Mouse (Mus musculus) megakaryocyte, embryonic 14.5 days (primary cell): ENCODE results near the gene Ppp1cb. TPM values are rescaled to one million over a fixed set of nuclear protein-coding genes. Genes with fewer than 3 reads are reported as not detected.
"Not testable (repeated sequence)": the region's sequence is repeated elsewhere in the genome, so short reads cannot be mapped to it uniquely, and the experiment has no call there.

Experiments used
- H3K27me3 ChIP-seq: replicated peaks from 2 replicates; pipeline ENCODE3; 2012; ENCODE audit warnings: inconsistent platforms
- H3K36me3 ChIP-seq: replicated peaks from 2 replicates; pipeline ENCODE3; 2012; ENCODE audit warnings: low read length, inconsistent platforms, mixed read lengths
- H3K4me1 ChIP-seq: 2 replicates; pipeline ENCODE4 v1.6.1; 2012; ENCODE audit warnings: inconsistent platforms
- H3K4me3 ChIP-seq: replicated peaks from 2 replicates; pipeline ENCODE3; 2012; ENCODE audit warnings: moderate library complexity, mild to moderate bottlenecking, inconsistent platforms
- H3K9me3 ChIP-seq: 2 replicates; pipeline ENCODE4 v1.6.1; 2012; ENCODE audit warnings: inconsistent platforms
- FLI1 ChIP-seq: IDR thresholded peaks from 2 replicates; pipeline ENCODE4 v1.6.1; 2012; ENCODE audit warnings: low read length, inconsistent platforms, mixed read lengths
- GATA1 ChIP-seq: IDR thresholded peaks from 3 replicates; pipeline ENCODE4 v1.6.1; 2012; ENCODE audit warnings: mixed read lengths, low read length, inconsistent platforms, borderline replicate concordance
- polyA plus RNA-seq: library from polyadenylated mRNA; stranded (reverse); fragments of >175 nt; gene quantifications from 2 replicates; pipeline ENCODE4 v1.2.3, GENCODE M21; 2012; ENCODE audit warnings: low replicate concordance; ENCODE audit not compliant: insufficient read depth

Gene Ppp1cb
- polyA plus RNA-seq, 1 experiment: 19.0 TPM

DNA sequence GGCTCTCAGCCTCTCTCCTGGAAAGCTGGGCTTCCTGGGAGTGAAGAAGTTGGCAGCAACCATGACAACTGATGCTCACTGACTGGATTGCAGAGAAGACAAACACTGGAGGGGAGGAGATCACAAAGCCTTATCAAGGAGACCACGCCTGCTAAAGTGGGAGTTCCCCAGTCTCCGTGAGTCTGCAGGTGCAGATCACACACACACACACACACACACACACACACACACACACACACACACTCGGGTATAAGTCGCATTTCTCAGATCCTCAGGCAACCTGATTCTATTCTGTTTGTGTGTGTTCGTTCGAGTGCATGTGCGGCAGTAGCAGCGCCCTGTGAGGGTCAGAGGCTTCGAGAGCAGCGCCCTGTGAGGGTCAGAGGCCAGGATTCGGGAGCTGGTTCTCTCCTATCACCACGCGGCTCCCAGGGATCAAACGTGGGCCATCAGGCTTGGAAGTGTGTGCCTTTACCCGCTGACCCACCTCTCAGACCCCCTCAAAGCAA lies 36.5 kb upstream of the Ppp1cb start:
- H3K36me3 ChIP-seq: no peaks in the 10 kb centered on the region
- H3K9me3 ChIP-seq: no peaks in the 10 kb centered on the region
- TF ChIP-seq FLI1 (no peak), GATA1 (no peak)

DNA sequence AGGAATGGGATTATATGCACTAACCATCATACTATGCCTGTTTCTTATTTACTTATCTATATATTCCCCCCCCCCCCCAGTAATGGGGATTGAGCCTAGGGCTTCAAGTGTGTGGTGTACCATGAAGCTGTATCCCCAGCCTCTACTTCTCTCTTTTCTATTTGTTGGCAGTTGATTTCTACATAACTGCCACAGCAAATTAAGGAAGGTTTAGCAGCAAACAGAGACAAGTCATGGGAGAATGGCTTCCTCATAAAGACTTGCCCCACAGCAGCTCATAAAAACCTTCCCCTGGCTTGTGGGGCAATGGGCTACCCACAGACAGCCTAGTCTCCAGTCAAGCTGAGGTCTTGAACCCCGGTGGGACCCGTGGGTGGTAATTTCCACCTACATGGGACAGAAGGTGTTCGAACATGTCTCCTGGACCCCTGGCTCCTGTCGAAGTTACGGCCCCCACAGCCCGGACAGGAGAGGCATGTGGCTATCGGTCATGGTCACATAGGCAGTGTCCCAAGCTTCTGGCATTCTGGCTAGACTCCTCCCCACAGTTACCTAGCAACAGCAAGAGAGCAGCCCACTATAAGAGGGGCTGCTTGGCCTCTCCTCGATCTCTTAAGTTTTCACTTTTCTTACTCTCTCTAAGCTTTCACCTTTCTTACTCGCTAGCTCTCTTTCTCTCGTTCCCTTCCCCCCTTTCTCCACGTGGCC lies 35.1 kb upstream of the Ppp1cb start:
- TF ChIP-seq GATA1 (no peak), FLI1 (no peak)
- Histone ChIP-seq H3K9me3 (no peaks in the 10 kb centered on the region), H3K4me1 (no peaks in the 10 kb centered on the region), H3K36me3 (no peaks in the 10 kb centered on the region), H3K27me3 (peaks cover 4% of the 10 kb centered on the region), H3K4me3 (no peak overlapping the region)

More for the DNA sequence above, 36.5 kb upstream of the Ppp1cb start:
- H3K27me3 ChIP-seq: peaks cover 4% of the 10 kb centered on the region
- no peaks in the 10 kb centered on the region for H3K4me1 ChIP-seq
- no peak overlapping the region for H3K4me3 ChIP-seq

- Histone ChIP-seq H3K4me1 (no peaks in the 10 kb centered on the region), H3K36me3 (no peaks in the 10 kb centered on the region), H3K9me3 (no peaks in the 10 kb centered on the region), H3K27me3 (peaks cover 4% of the 10 kb centered on the region), H3K4me3 (no peak overlapping the region)
- TF ChIP-seq GATA1 (no peak), FLI1 (no peak)
Observed at GRCm38 (mm10) chr5:32424464-32424863, 34.2 kb upstream of the Ppp1cb start.

- Histone ChIP-seq H3K4me1 (no peaks in the 10 kb centered on the region), H3K36me3 (no peaks in the 10 kb centered on the region), H3K4me3 (no peak overlapping the region), H3K27me3 (peaks cover 4% of the 10 kb centered on the region), H3K9me3 (no peaks in the 10 kb centered on the region)
- TF ChIP-seq FLI1 (no peak), GATA1 (no peak)
Observed at GRCm38 (mm10) chr5:32425485-32426171, 33.0 kb upstream of the Ppp1cb start.

- Histone ChIP-seq H3K27me3 (peaks cover under 1% of the 10 kb centered on the region), H3K4me3 (no peak overlapping the region), H3K9me3 (peaks cover 4% of the 10 kb centered on the region), H3K4me1 (no peaks in the 10 kb centered on the region), H3K36me3 (no peaks in the 10 kb centered on the region)
- TF ChIP-seq FLI1: no peak
- no peak for TF ChIP-seq GATA1
Observed at GRCm38 (mm10) chr5:32430399-32430798, 28.2 kb upstream of the Ppp1cb start.

GRCm38 (mm10) chr5:32434346-32434745 lies 24.3 kb upstream of the Ppp1cb start:
- H3K27me3 ChIP-seq, H3K4me3 ChIP-seq, H3K36me3 ChIP-seq, H3K9me3 ChIP-seq, H3K4me1 ChIP-seq: not testable (repeated sequence)

GRCm38 (mm10) chr5:32435612-32436011 lies 23.0 kb upstream of the Ppp1cb start:
- Histone ChIP-seq H3K4me1 (peaks cover 9% of the 10 kb centered on the region), H3K36me3 (no peaks in the 10 kb centered on the region), H3K4me3 (no peak overlapping the region), H3K9me3 (peaks cover 4% of the 10 kb centered on the region), H3K27me3 (no peaks in the 10 kb centered on the region)
- TF ChIP-seq FLI1 (no peak), GATA1 (no peak)

GRCm38 (mm10) chr5:32437901-32438563 lies 20.6 kb upstream of the Ppp1cb start:
- no peak for TF ChIP-seq FLI1
- no peak for TF ChIP-seq GATA1
- no peaks in the 10 kb centered on the region for H3K27me3 ChIP-seq
- H3K9me3 ChIP-seq: no peaks in the 10 kb centered on the region
- H3K4me1 ChIP-seq: peaks cover 9% of the 10 kb centered on the region
- H3K4me3 ChIP-seq: no peak overlapping the region
- H3K36me3 ChIP-seq: no peaks in the 10 kb centered on the region

DNA sequence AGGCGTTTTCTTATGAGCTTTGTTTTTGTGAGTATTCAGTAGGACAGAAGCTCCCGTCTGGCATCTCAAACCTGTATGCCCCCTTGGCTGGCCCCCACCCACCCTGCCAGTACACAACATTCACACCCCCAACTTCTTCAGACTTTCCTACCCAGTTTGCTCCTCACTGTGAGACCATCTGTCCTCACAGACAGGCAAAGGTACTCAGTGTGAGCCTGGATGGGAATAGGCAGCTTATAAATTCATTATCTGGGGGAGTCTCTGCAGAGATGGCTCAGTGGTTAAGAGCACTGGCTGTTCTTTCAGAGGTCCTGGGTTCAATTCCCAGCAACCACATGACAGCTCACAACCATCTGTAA lies 20.1 kb upstream of the Ppp1cb start:
- Histone ChIP-seq H3K4me3 (no peak overlapping the region), H3K27me3 (no peaks in the 10 kb centered on the region), H3K36me3 (no peaks in the 10 kb centered on the region), H3K4me1 (peaks cover 9% of the 10 kb centered on the region), H3K9me3 (no peaks in the 10 kb centered on the region)
- no peak for TF ChIP-seq FLI1
- TF ChIP-seq GATA1: no peak

DNA sequence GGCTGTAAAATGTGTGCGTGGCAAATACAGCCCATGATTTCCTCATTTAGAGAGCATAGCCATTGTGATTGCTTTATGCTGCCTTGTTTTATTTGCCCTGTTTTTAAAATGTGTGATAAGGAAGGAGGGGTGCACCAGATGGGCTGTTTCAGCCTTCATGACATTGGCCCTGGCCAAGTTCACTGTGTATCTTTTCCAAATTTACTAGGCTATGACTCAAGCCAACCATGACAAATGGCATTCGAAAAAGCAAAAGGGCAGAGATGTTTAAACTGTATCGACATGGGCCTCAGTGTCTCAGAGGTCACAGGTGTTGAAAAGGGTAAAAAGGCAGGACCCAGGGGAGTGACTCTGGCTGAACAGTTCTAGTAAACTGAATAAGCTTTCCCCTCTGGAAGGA lies 17.3 kb upstream of the Ppp1cb start:
- TF ChIP-seq FLI1 (no peak), GATA1 (no peak)
- H3K9me3 ChIP-seq: no peaks in the 10 kb centered on the region

More for the DNA sequence above, 17.3 kb upstream of the Ppp1cb start:
- H3K36me3 ChIP-seq: no peaks in the 10 kb centered on the region
- H3K27me3 ChIP-seq: peaks cover 2% of the 10 kb centered on the region
- H3K4me1 ChIP-seq: peaks cover 9% of the 10 kb centered on the region
- H3K4me3 ChIP-seq: no peak overlapping the region
